Mouse (Mus musculus): ENCODE measurements around the gene Bcor.

DNA sequence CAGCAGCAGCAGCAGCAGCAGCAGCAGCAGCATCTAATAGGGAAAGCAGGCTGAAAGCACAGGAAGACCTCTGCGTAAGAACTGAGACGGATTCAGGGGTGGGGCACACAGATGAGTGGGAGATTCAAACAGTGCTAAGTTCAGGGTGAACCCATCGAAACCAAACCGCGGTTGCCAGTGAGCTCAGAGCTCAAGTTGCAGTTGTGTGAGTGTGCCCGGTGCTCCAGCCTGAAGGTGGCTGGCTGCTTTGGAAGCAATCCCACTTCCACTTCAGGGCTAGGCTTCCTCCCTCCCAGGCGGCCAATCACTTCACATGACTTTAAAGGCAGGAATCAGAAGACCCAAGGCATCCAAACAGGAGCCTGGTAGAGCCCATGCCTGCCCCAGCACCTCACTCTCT, 44.0 kb downstream of the Bcor start:
- TF ChIP-seq GATA1 (IDR thresholded peaks at IDR 0.05; ENCODE audit: borderline replicate concordance, low read length) = no peak
- no peak for TF ChIP-seq FLI1 (IDR thresholded peaks at IDR 0.05; ENCODE audit: low read length)
